Mouse (Mus musculus) frontal cortex, postnatal 10 days (tissue): ENCODE results near the gene Gm8220.
"Not testable (repeated sequence)": the region's sequence is repeated elsewhere in the genome, so short reads cannot be mapped to it uniquely, and the experiment has no call there.

Experiments
- DNase-seq, 2 experiments: peaks; one replicate each; pipeline ENCODE4 v3.0.0; 2022; ENCODE audit warnings: low spot score in 2 of 2, mixed read lengths in 1 of 2

Gene Gm8220

GRCm38 (mm10) chr14:44285280-44285679 lies at the start of gene Gm8220:
Gene Gm8220, plus strand, starts transcription at chr14:44285580.
- DNase-seq, result not testable (repeated sequence)

- DNase-seq, result no peak
Observed at GRCm38 (mm10) chr14:44248039-44248438, 37.3 kb upstream of the Gm8220 start.

- not testable (repeated sequence) for DNase-seq
Observed at GRCm38 (mm10) chr14:44312049-44312448, 26.7 kb downstream of the Gm8220 start.

GRCm38 (mm10) chr14:44338484-44338883 lies 53.1 kb downstream of the Gm8220 start, which contains the start of gene Gm5930:
Gene Gm5930, minus strand, starts transcription at chr14:44338584.
- DNase-seq, result not testable (repeated sequence)
